Mouse (Mus musculus): ENCODE measurements at regions not wholly inside any gene's neighbourhood (a gene's known extent, or its start where the extent isn't known, plus 50 kb on each side); places are given as distances from the start of the nearest gene placed in this dataset.

DNA sequence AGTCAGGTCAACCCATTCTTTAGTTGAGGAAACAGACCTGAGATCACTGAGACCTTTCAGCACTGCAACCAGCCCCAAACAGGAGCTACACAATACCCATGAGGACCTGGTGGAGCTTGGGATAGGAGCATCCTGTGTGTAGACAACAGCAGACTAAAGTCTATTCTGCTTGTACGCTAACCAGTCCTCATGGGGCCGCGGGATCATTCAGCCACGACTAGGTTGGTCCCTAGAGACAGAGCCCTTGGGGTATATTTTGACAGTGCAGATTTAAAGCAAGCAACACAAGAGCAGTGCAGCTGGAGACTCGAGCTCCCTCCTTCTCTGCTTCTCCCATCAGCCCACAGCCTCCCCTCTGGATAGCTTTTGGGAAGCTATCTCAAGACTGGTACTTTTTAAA is 51.7 kb upstream of the Ankrd34c start:
- no peak for DNase-seq (ENCODE audit: low spot score)

- DNase-seq (ENCODE audit: low spot score): no peak
Observed at GRCm38 (mm10) chr9:89788651-89789050, 50.4 kb upstream of the Ankrd34c start.
